Mouse (Mus musculus) liver, embryonic 18 days (tissue): ENCODE measurements around the gene Gng3. TPM values are rescaled to one million over a fixed set of nuclear protein-coding genes. Genes with fewer than 3 reads are reported as not detected.

Experiments
- polyA plus RNA-seq: library from polyadenylated mRNA; depleted of rRNA; stranded (reverse); fragments of >200 nt; gene quantifications from 2 replicates; pipeline ENCODE4 v1.2.3, GENCODE M21; 2012; rRNA removed

Gng3 gene
- polyA plus RNA-seq = 0.04 and 0.06 TPM in 2 replicates

DNA sequence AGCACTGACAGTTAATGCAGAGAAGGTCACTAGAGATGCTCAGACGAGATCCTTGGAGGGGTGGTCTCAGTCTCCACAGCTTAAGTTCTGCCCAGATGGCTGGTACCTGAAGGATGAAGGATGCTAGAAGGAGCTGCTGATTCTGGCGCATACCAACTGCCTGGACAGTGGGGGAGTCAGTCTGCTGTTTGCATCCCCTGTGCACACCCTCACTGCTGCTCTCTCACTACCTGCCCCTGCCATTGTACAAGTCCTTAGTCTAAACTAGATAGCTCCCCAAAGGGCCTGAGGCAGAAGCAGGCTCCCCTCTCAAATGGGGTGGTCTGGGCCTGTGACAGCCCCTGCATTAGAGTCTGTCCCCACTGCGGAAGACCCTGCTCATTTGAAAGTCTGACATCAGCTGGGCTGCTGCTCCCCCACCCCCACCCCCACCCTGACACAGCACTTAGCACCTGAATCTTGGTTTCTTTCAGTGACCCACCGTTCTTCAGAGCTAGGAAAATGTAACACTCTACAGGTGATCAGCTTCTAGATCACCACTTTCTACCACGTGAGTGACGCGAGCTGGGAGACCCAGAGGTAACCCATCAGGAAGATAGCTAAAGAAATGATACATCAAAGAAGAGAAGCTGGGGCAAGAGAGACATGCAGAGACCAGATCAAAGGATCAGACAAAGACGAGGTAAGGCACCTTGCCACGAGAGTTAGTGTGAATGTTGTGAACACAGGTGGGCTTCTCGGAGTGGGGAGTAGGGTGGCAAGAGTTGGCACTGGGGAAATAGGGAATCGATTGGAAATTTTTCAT lies at the start of gene Gng3:
Gene Gng3, minus strand, starts transcription at position 92 of the 805 bp plus-strand sequence.

GRCm38 (mm10) chr19:8883616-8884015 lies 44.6 kb upstream of the Gng3 start, which contains the start of the genes Lbhd1 and Gm49403:
Gene Lbhd1 (plus strand): TSS chr19:8883732.
Gene Gm49403 (plus strand): TSS chr19:8883930.

DNA sequence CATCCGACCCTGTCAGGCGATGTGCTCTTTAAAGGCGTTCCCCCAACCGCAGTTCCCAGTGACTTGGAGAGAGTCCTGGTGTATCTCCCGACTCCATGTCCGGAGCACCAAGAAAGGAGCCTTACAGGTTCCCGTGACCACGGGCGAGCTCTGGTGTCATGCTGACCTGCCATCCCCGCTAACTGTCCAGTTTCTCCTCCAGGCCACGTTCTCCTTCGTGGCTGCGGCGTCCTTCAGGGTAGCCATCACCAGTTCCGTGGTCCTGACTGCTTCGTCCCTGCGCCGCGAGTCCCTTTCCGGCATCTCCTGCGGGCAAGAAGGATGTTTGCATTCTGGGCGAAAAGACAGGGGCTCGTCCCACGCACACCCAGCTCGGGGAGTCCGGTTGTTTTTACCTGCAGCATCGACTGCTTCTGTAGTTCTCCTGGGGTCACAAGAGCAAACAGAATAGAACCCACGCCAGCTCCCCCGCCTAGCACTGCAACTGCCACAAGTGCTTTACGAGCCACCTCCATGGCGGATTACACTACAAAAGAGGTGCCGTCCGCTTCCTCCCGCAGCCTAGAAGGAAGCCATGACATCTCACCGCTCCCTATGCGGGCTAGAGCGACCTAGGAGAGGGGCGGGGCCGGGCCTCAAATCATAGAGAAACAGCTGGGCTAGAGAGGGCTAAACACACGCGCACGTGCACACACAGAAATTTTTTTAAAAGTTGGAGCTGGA lies 41.5 kb upstream of the Gng3 start, which contains the start of gene Uqcc3:
Gene Uqcc3, minus strand, starts transcription at position 613 of the 723 bp plus-strand sequence.

DNA sequence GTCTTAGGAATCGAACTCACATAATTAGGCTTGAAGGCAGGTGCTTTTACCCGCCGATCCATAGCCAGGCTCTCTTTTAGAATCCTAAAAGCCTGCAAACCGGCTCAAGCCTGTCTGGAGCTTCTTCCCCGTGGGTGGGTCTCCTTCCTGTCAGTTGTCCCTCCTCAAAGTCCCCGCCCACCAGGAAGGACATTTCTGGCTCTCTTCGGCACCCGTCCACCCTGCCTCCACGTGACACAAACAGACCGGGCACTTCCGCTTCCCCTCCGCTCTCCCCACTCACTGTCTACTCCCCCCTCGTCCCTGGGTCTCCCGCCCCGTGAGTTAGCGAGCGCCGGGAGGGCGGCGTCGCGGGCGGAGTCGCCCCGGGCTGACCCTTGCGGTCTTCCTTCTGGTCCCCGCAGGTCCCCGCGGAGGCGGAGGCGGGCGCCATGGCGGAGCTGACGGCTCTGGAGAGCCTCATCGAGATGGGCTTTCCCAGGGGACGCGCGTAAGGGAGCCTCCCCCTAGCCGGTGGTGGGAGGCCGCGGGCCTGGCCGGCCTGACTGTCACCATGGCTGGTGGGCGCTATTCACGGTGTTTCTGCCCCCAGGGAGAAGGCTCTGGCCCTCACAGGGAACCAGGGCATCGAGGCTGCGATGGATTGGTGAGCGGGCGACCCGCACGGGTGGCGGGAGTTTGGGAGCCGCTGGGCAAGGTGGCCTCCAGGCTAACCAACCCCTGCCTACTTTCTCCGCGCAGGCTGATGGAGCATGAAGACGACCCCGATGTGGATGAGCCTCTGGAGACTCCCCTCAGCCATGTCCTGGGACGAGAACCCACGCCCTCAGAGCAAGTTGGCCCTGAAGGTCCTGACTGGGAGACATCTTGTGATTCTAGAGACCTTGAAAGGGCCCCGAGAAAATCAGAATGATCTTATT lies 32.5 kb upstream of the Gng3 start, which contains the start of gene Ubxn1:
Gene Ubxn1, plus strand, starts transcription at position 230 of the 920 bp plus-strand sequence.

DNA sequence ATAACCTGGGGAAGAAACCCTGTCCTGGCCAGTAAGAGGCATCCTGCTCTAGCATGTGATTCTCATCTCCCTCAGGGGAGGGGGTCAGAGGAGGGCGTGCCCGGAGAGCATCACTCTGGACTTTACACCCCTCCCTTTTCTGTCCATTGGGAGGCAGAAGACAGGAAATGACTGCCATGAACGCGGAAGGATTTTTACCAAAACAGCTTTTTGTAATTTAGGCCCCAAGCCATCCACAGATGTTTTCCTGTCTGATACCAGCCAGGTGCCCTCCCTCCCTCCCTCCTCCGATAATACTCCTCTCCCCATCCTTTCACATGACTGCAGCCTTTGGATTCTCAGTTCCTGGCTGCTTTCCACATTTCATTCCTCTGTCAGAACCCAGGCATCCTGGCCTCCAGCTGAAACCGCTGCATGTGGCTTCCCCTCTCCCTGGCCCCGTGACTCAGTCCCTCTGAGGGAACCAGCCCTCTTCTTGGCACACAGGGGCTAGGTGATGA lies 11.5 kb upstream of the Gng3 start, which contains the start of gene Lrrn4cl:
Gene Lrrn4cl, plus strand, starts transcription at position 367 of the 500 bp plus-strand sequence.

GRCm38 (mm10) chr19:8837251-8837791 lies 1.7 kb downstream of the Gng3 start, which contains the start of gene Bscl2:
Gene Bscl2 (plus strand): TSS chr19:8837467.

DNA sequence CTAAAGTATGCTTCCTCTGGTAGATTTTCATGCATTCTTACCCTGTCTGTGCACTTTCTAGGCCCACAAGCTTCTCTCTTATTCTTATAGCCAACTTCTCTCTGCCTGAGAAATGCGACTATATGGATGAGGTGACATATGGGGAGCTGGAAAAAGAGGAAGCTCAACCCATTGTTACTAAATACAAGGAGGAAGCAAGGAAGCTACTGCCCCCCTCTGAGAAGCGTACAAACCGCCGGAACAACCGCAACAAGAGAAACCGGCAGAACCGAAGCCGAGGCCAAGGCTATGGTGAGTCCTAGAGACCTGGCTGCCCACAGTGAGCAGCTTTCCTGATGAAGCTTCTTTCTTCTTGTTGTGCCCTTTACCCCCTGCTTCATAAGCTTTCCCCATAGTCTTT lies 9.3 kb downstream of the Gng3 start, which contains the start of gene AC129217.1:
Gene AC129217.1, plus strand, starts transcription at position 114 of the 400 bp plus-strand sequence.

DNA sequence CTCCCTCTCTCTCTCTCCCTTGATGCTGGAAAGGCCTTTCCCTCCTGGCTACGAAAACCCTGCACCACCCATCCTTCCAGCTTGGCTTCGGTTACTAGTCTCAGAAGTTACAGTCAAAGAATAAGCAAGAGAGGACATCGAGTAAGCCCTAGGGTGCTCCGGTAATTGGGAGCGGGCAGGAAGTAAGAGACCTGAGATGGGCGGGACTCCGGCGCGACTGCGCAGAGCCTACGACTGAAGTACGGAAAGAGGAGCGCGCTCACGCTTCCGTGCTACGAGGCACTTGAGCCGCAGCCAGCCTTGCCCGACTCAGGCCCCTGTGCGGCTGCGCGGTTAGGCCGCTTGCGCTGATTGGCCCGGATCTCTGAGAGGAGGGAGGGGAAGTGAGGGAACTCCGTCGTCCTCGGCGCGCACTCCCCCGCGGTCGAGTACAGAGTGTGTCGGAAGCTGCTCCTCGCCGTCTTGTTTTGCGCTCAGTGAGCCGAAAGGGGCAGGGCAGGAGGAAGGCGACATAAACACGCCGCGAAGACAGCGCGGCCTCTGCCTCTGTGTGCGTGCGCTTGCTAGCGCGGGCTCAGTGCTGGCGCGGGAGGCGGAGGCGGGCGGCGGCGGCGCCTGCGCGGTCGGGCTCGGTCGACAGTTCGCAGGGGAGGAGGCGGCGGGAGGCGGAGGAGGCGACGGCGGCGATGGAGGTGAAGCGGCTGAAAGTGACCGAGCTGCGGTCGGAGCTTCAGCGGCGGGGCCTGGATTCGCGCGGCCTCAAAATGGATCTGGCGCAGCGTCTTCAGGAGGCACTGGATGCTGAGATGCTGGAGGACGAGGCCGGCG lies 19.2 kb downstream of the Gng3 start, which contains the start of gene Hnrnpul2:
Gene Hnrnpul2, plus strand, starts transcription at position 415 of the 828 bp plus-strand sequence.

DNA sequence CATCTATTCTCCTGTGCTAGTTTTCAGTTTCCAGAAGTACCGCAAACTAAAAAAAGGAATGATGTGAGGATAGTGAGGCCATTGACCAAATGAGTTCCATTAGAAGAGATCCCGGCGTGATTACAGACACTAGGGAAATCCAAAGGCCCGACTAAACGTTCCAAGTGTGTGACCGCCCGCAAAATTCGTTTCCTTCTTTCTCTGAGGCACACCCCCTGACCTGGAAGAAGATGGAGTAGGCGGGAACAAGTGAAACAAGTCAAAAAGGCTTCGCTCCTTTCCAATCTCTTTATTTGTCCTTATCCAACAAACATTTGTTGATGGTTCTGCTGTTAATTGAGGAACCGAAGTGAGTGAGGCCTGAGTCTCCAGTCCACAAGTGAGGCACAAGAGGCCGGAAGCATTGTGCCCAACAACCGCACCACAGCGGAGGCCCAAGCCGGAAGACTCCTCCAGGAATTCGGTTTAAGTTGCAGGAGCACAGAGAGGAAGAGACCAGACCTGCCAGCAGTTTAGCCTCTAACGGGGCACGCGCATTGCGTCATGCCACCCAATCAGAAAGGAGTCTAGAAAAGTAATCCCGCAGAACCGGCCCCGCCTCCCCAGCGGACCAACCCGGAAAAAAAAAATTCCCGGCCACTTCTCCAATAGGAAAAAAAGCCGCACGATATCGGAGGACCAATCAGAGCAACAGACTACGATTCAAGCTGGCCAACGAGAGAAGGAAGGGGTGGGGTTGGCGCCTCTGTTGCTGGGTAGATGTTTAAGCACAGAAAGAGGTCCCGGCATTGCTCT lies 20.0 kb downstream of the Gng3 start, which contains the start of gene Ttc9c:
Gene Ttc9c, minus strand, starts transcription at position 533 of the 795 bp plus-strand sequence.

DNA sequence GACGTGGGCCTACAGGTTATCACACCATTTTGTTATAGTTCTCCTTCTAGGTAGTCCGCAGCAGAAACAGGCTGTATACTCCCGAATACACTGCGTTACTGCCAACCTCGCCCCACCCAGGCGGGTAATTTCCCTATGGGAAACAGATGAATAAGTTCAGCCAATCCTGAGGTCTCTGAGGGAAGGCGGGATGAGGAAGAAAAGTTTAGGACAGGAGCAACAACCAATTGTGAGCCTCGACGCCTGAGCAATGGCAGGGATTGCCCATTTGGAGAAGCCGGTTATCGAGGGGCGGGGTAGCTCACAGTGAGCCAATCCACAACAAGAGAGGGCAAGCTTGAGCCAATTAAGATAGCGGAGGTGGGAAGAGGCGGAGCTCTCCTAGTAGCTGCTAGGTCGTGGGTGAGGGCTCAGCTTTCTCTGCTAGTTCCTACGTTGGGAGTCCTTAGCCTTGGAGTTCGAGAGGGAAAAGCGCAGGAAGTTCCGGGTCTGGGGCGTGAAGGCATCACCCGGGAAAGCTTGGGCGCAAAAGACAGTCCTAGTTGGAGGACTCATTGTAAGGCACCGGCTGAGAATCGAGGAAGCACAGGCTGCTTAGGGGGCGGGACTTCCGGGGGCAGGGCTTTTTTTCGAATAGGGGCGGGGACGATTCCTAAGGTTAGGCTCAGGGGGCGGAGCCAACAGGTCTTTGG lies 36.7 kb downstream of the Gng3 start, which contains the start of gene Zbtb3:
Gene Zbtb3, plus strand, starts transcription at position 426 of the 692 bp plus-strand sequence.

GRCm38 (mm10) chr19:8798264-8798946 lies 40.6 kb downstream of the Gng3 start, which contains the start of gene Polr2g:
Gene Polr2g (minus strand): TSS chr19:8798577.

Other genes starting within 250 kb of the Gng3 start
- gene Slc22a8, start 247.9 kb downstream of the Gng3 start, polyA plus RNA-seq = 0.07 and 0.12 TPM in 2 replicates
- gene Slc22a6, start 221.2 kb downstream of the Gng3 start, polyA plus RNA-seq = not detected in 2 replicates
- under 0.01 and 0.02 TPM in 2 replicates for gene Chrm1, start 175.4 kb downstream of the Gng3 start, polyA plus RNA-seq
- 69.0 and 73.7 TPM in 2 replicates for gene Slc3a2, start 115.8 kb downstream of the Gng3 start, polyA plus RNA-seq
- gene Wdr74, start 103.4 kb downstream of the Gng3 start, polyA plus RNA-seq = 23.6 and 26.8 TPM in 2 replicates
- 0.14 and 0.22 TPM in 2 replicates for gene 1700092M07Rik, start 98.5 kb downstream of the Gng3 start, polyA plus RNA-seq
- 42.5 and 43.8 TPM in 2 replicates for gene Stx5a, start 97.8 kb downstream of the Gng3 start, polyA plus RNA-seq
- gene Nxf1, start 82.1 kb downstream of the Gng3 start, polyA plus RNA-seq = 66.5 and 71.8 TPM in 2 replicates
- gene Tmem223, start 68.2 kb downstream of the Gng3 start, polyA plus RNA-seq = 50.0 and 53.2 TPM in 2 replicates
- 55.2 and 62.8 TPM in 2 replicates for gene Tmem179b, start 64.7 kb downstream of the Gng3 start, polyA plus RNA-seq
- gene Taf6l, start 52.8 kb downstream of the Gng3 start, polyA plus RNA-seq = 6.0 and 6.1 TPM in 2 replicates
- gene Polr2g, start 40.6 kb downstream of the Gng3 start, polyA plus RNA-seq = 50.2 and 51.9 TPM in 2 replicates
- 0.63 and 0.78 TPM in 2 replicates for gene Zbtb3, start 36.6 kb downstream of the Gng3 start, polyA plus RNA-seq
- gene Ttc9c, start 19.9 kb downstream of the Gng3 start, polyA plus RNA-seq = 12.9 and 13.3 TPM in 2 replicates
- 26.5 and 29.8 TPM in 2 replicates for gene Hnrnpul2, start 19.2 kb downstream of the Gng3 start, polyA plus RNA-seq
- 0.14 and 0.93 TPM in 2 replicates for gene AC129217.1, start 9.4 kb downstream of the Gng3 start, polyA plus RNA-seq
- 18.0 and 18.1 TPM in 2 replicates for gene Bscl2, start 1.7 kb downstream of the Gng3 start, polyA plus RNA-seq
- gene Lrrn4cl, start 11.6 kb upstream of the Gng3 start, polyA plus RNA-seq = 0.22 and 0.23 TPM in 2 replicates
- 63.3 and 71.1 TPM in 2 replicates for gene Ubxn1, start 32.3 kb upstream of the Gng3 start, polyA plus RNA-seq
- gene Uqcc3, start 41.7 kb upstream of the Gng3 start, polyA plus RNA-seq = 27.3 and 30.3 TPM in 2 replicates
- 2.1 and 2.2 TPM in 2 replicates for gene Lbhd1, start 44.5 kb upstream of the Gng3 start, polyA plus RNA-seq
- gene Gm49403, start 44.7 kb upstream of the Gng3 start, polyA plus RNA-seq = not detected in 2 replicates
- 30.7 and 31.4 TPM in 2 replicates for gene 1810009A15Rik, start 49.7 kb upstream of the Gng3 start, polyA plus RNA-seq
- not detected in 2 replicates for gene Gm49416, start 49.7 kb upstream of the Gng3 start, polyA plus RNA-seq
- 8.9 and 9.1 TPM in 2 replicates for gene Ints5, start 53.8 kb upstream of the Gng3 start, polyA plus RNA-seq
- 72.8 and 81.9 TPM in 2 replicates for gene Ganab, start 58.9 kb upstream of the Gng3 start, polyA plus RNA-seq
- 32.9 and 35.2 TPM in 2 replicates for gene B3gat3, start 81.2 kb upstream of the Gng3 start, polyA plus RNA-seq
- gene Rom1, start 90.2 kb upstream of the Gng3 start, polyA plus RNA-seq = 1.9 and 2.0 TPM in 2 replicates
- gene Eml3, start 90.4 kb upstream of the Gng3 start, polyA plus RNA-seq = 9.6 and 11.4 TPM in 2 replicates
- 17.0 and 17.4 TPM in 2 replicates for gene Mta2, start 102.7 kb upstream of the Gng3 start, polyA plus RNA-seq
- gene Tut1, start 114.7 kb upstream of the Gng3 start, polyA plus RNA-seq = 8.7 and 9.0 TPM in 2 replicates
- gene Eef1g, start 127.8 kb upstream of the Gng3 start, polyA plus RNA-seq = 149 and 173 TPM in 2 replicates
- 2.0 TPM in 2 replicates for gene Ahnak, start 150.1 kb upstream of the Gng3 start, polyA plus RNA-seq
- not detected in 2 replicates for gene Scgb1a1, start 248.8 kb upstream of the Gng3 start, polyA plus RNA-seq